18 mouse cellular contexts compared by ENCODE assay signal in genomic region chr11:74621974-74622669, GRCm38 (mm10). TPM values are rescaled to one million over a fixed set of nuclear protein-coding genes. Genes with fewer than 3 reads are reported as not detected.
DNase-seq lines count a peak whose midpoint lies in the region; ATAC-seq and TF ChIP-seq lines count a peak whose summit lies in the region.
"Had no signal": no experiment of that assay in that cellular context is flagged by ENCODE, and none has a peak within 500 bp of the region (broad histone marks: within the 10 kb centered on the region; RNA-seq: fewer than 3 reads in every experiment).

No protein-coding gene starts in this region.

- no peak for TF ChIP-seq EP300 in stomach, postnatal 0 days (optimal IDR thresholded peaks at IDR 0.05)

- no peaks in the 10 kb centered on the region for H3K36me3 ChIP-seq in stomach, embryonic 15.5 days
- no peaks in the 10 kb centered on the region for H3K36me3 ChIP-seq in stomach, postnatal 0 days (ENCODE audit: control insufficient read depth, insufficient read depth, low read length)
- H3K36me3 ChIP-seq in liver, embryonic 13.5 days: peaks cover 25% of the 10 kb centered on the region
- 0 out of 2 replicates have a peak, but pooled peaks cover 6% of the 10 kb centered on the region for H3K36me3 ChIP-seq in neural tube, embryonic 15.5 days
- H3K36me3 ChIP-seq: embryonic facial prominence, embryonic 10.5 days; hindbrain, embryonic 15.5 days had no signal

- peak; percentile 10 for DNase-seq in cerebellum, adult 9-11 months
- DNase-seq in cerebellum, adult 11-12 months: no peak
- DNase-seq in stomach, postnatal 0 days (ENCODE audit: low spot score): no peak
- DNase-seq in liver, embryonic 13.5 days: peak; percentile 71
- DNase-seq in kidney, adult 18-20 months: no peak
- DNase-seq in MN1 (ENCODE audit: low spot score): no peak
- DNase-seq: cerebellum, adult 9-10 months; kidney, adult 11 months; kidney, postnatal 36 days; layer of hippocampus, postnatal 36 days; lung, adult 18-20 months; thymus, postnatal 14 days had no signal

- no peaks in the 10 kb centered on the region for H3K9me3 ChIP-seq in stomach, embryonic 15.5 days
- H3K9me3 ChIP-seq in stomach, postnatal 0 days (ENCODE audit: control insufficient read depth, low read length): no peaks in the 10 kb centered on the region
- no peaks in the 10 kb centered on the region for H3K9me3 ChIP-seq in liver, embryonic 13.5 days (replicated peaks)
- H3K9me3 ChIP-seq in neural tube, embryonic 15.5 days (replicated peaks): no peaks in the 10 kb centered on the region
- H3K9me3 ChIP-seq: embryonic facial prominence, embryonic 10.5 days; hindbrain, embryonic 15.5 days had no signal

- no peak overlapping the region for H3K4me3 ChIP-seq in stomach, embryonic 15.5 days (replicated peaks)
- H3K4me3 ChIP-seq in stomach, postnatal 0 days (ENCODE audit: low read depth, low read length): no peak overlapping the region
- H3K4me3 ChIP-seq in liver, embryonic 13.5 days (replicated peaks): peak overlapping the region; percentile 87
- no peak overlapping the region for H3K4me3 ChIP-seq in neural tube, embryonic 15.5 days (replicated peaks)
- H3K4me3 ChIP-seq: hindbrain, embryonic 15.5 days had no signal

- no peak for TF ChIP-seq CTCF in stomach, postnatal 0 days (IDR thresholded peaks at IDR 0.05; ENCODE audit: low read depth)

- no peak overlapping the region for H3K4me2 ChIP-seq in stomach, embryonic 15.5 days
- H3K4me2 ChIP-seq in stomach, postnatal 0 days (replicated peaks; ENCODE audit: low read depth): no peak overlapping the region
- H3K4me2 ChIP-seq in liver, embryonic 13.5 days: peak overlapping the region; percentile 88
- no peak overlapping the region for H3K4me2 ChIP-seq in neural tube, embryonic 15.5 days
- H3K4me2 ChIP-seq: hindbrain, embryonic 15.5 days had no signal

- no peak overlapping the region for H3K9ac ChIP-seq in stomach, embryonic 15.5 days
- H3K9ac ChIP-seq in stomach, postnatal 0 days (ENCODE audit: low read length): no peak overlapping the region
- peak overlapping the region; percentile 92 for H3K9ac ChIP-seq in liver, embryonic 13.5 days
- H3K9ac ChIP-seq in neural tube, embryonic 15.5 days (replicated peaks): no peak overlapping the region
- H3K9ac ChIP-seq: hindbrain, embryonic 15.5 days had no signal

- peaks cover 23% of the 10 kb centered on the region for H3K27me3 ChIP-seq in stomach, embryonic 15.5 days (replicated peaks)
- no peaks in the 10 kb centered on the region; the same call in 1 of the 2 replicates for H3K27me3 ChIP-seq in stomach, postnatal 0 days (ENCODE audit: control insufficient read depth, insufficient read depth, low read length)
- H3K27me3 ChIP-seq in liver, embryonic 13.5 days: peaks cover 34% of the 10 kb centered on the region
- peaks cover 20% of the 10 kb centered on the region; the same call in 1 of the 2 replicates for H3K27me3 ChIP-seq in neural tube, embryonic 15.5 days (replicated peaks)
- H3K27me3 ChIP-seq: hindbrain, embryonic 15.5 days had no signal

- H3K27ac ChIP-seq in stomach, embryonic 15.5 days: no peak overlapping the region
- no peak overlapping the region for H3K27ac ChIP-seq in stomach, postnatal 0 days (replicated peaks)
- H3K27ac ChIP-seq in liver, embryonic 13.5 days: peak overlapping the region; percentile 95
- no peak overlapping the region for H3K27ac ChIP-seq in neural tube, embryonic 15.5 days (replicated peaks)
- H3K27ac ChIP-seq: embryonic facial prominence, embryonic 10.5 days; hindbrain, embryonic 15.5 days; macrophage had no signal

- H3K4me1 ChIP-seq in stomach, embryonic 15.5 days: 0 out of 2 replicates have a peak, but pooled peaks cover 6% of the 10 kb centered on the region
- H3K4me1 ChIP-seq in stomach, postnatal 0 days (replicated peaks; ENCODE audit: control insufficient read depth, insufficient read depth): no peaks in the 10 kb centered on the region
- H3K4me1 ChIP-seq in liver, embryonic 13.5 days (replicated peaks): peaks cover 69% of the 10 kb centered on the region
- H3K4me1 ChIP-seq in neural tube, embryonic 15.5 days: peaks cover 18% of the 10 kb centered on the region

- 69% methylated on average over 8 of the region's 8 CpGs for WGBS in stomach, embryonic 15.5 days
- 70% methylated on average over 8 of the region's 8 CpGs for WGBS in stomach, postnatal 0 days
- WGBS in liver, embryonic 13.5 days (ENCODE audit: insufficient replicate concordance): 21% methylated on average over 8 of the region's 8 CpGs
- WGBS in neural tube, embryonic 15.5 days: 87% methylated on average over 8 of the region's 8 CpGs

- peak; percentile 70; the same call in 1 of the 2 replicates for ATAC-seq in stomach, embryonic 15.5 days (ENCODE audit: insufficient read depth, low FRiP score, low read depth)
- ATAC-seq in stomach, postnatal 0 days (ENCODE audit: low FRiP score, low TSS enrichment): no peak
- ATAC-seq in liver, embryonic 13.5 days (ENCODE audit: low read depth): peak; percentile 89
- ATAC-seq in neural tube, embryonic 15.5 days (ENCODE audit: low FRiP score): no peak
- ATAC-seq: midbrain, embryonic 16.5 days had no signal

RNA-seq across cellular contexts. Expression of gene Ccdc92b, which starts 2.7 kb away (rescaled TPM):
- polyA plus RNA-seq in stomach, embryonic 15.5 days (2015; fragmentation: Nextera tagmentation; extraction: Ambion mirVana): 0.63 and 1.5 TPM in 2 replicates
- polyA plus RNA-seq in stomach, postnatal 0 days (2015; fragmentation: Nextera tagmentation; extraction: Ambion mirVana): 0.55 and 0.62 TPM in 2 replicates
- polyA plus RNA-seq in liver, embryonic 13.5 days (2015; fragmentation: Nextera tagmentation; extraction: Ambion mirVana): 7.6 and 8.3 TPM in 2 replicates
- polyA plus RNA-seq in neural tube, embryonic 15.5 days (2015; fragmentation: Nextera tagmentation; extraction: Ambion mirVana): 2.4 and 3.6 TPM in 2 replicates

RNA-seq across cellular contexts. Expression of gene Rap1gap2, which starts 11.4 kb away (rescaled TPM):
- polyA plus RNA-seq in stomach, embryonic 15.5 days (2015; fragmentation: Nextera tagmentation; extraction: Ambion mirVana): 13.1 and 21.2 TPM in 2 replicates
- polyA plus RNA-seq in stomach, postnatal 0 days (2015; fragmentation: Nextera tagmentation; extraction: Ambion mirVana): 7.6 and 8.2 TPM in 2 replicates
- 0.77 and 0.82 TPM in 2 replicates for polyA plus RNA-seq in liver, embryonic 13.5 days (2015; fragmentation: Nextera tagmentation; extraction: Ambion mirVana)
- polyA plus RNA-seq in neural tube, embryonic 15.5 days (2015; fragmentation: Nextera tagmentation; extraction: Ambion mirVana): 13.1 and 13.7 TPM in 2 replicates

RNA-seq across cellular contexts. Expression of gene Cluh, which starts 27.2 kb away (rescaled TPM):
- polyA plus RNA-seq in stomach, embryonic 15.5 days (2015; fragmentation: Nextera tagmentation; extraction: Ambion mirVana): 34.9 and 39.8 TPM in 2 replicates
- 17.8 and 19.9 TPM in 2 replicates for polyA plus RNA-seq in stomach, postnatal 0 days (2015; fragmentation: Nextera tagmentation; extraction: Ambion mirVana)
- 24.6 and 32.2 TPM in 2 replicates for polyA plus RNA-seq in liver, embryonic 13.5 days (2015; fragmentation: Nextera tagmentation; extraction: Ambion mirVana)
- 18.9 and 22.4 TPM in 2 replicates for polyA plus RNA-seq in neural tube, embryonic 15.5 days (2015; fragmentation: Nextera tagmentation; extraction: Ambion mirVana)

Comparison
In these comparisons a context has a peak if more than half of its experiments do, and no peak if none do; other contexts are left out.
1. DNase-seq: peak in cerebellum, adult 9-11 months (single experiment) and liver, embryonic 13.5 days (single experiment); none in cerebellum, adult 11-12 months (single experiment), stomach, postnatal 0 days (single experiment), kidney, adult 18-20 months (single experiment) and MN1 (single experiment).
2. ATAC-seq: peak in stomach, embryonic 15.5 days (single experiment) and liver, embryonic 13.5 days (single experiment); none in stomach, postnatal 0 days (single experiment) and neural tube, embryonic 15.5 days (single experiment).